Comparison of ENCODE assay signal across 15 mouse cellular contexts in the genomic region with DNA sequence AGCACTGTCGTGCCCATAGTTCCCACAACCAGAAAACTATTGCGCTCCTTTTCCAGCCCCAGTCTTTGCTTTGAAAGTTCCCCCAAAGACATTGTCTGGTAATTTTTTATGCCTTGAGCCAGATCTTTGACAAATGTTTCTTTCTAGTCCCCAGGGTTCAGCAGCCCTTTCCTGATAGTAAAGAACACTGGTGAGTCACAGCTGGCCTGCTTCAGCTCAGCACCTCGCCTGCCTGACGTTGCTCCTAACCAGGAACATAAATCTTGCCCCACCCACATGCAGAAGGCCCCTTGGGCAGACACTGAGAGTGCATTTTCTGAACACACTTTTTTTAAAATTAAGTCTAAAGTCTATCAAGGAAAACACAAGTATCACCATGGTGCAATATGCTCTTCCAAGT. TPM values are rescaled to one million over a fixed set of nuclear protein-coding genes. Genes with fewer than 3 reads are reported as not detected.
DNase-seq lines count a peak whose midpoint lies in the region; ATAC-seq lines count a peak whose summit lies in the region.
"Had no signal": no experiment of that assay in that cellular context is flagged by ENCODE, and none has a peak within 500 bp of the region (broad histone marks: within the 10 kb centered on the region; RNA-seq: fewer than 3 reads in every experiment).

No protein-coding gene starts in this region.

- intact Hi-C loops in heart, postnatal 14 days (cut with DNase I) = no loop called here

- WGBS in kidney, embryonic 16.5 days = 16% methylated on average over 4 of the region's 4 CpGs
- WGBS in forebrain, embryonic 16.5 days = 71% methylated on average over 4 of the region's 4 CpGs

- H3K4me2 ChIP-seq in kidney, embryonic 16.5 days (replicated peaks; ENCODE audit: low read depth, low read length) = no peak overlapping the region
- H3K4me2 ChIP-seq in forebrain, embryonic 16.5 days (ENCODE audit: low read length) = no peak overlapping the region
- H3K4me2 ChIP-seq: hindbrain, embryonic 14.5 days; liver, embryonic 15.5 days had no signal

- H3K4me1 ChIP-seq in kidney, embryonic 16.5 days (ENCODE audit: insufficient read depth, low read length) = peaks cover 27% of the 10 kb centered on the region
- peaks cover 10% of the 10 kb centered on the region for H3K4me1 ChIP-seq in forebrain, embryonic 16.5 days (replicated peaks; ENCODE audit: control insufficient read depth, insufficient read depth, low read length)
- H3K4me1 ChIP-seq: liver, embryonic 15.5 days had no signal

- H3K9ac ChIP-seq in kidney, embryonic 16.5 days (replicated peaks; ENCODE audit: low read length) = no peak overlapping the region
- no peak overlapping the region for H3K9ac ChIP-seq in forebrain, embryonic 16.5 days (replicated peaks; ENCODE audit: low read depth, low read length)
- H3K9ac ChIP-seq: forebrain, postnatal 0 days; hindbrain, embryonic 14.5 days; liver, embryonic 15.5 days had no signal

- H3K4me3 ChIP-seq in kidney, embryonic 16.5 days (ENCODE audit: low read length) = no peak overlapping the region
- H3K4me3 ChIP-seq in forebrain, embryonic 16.5 days (replicated peaks; ENCODE audit: low read length) = no peak overlapping the region
- H3K4me3 ChIP-seq: liver, embryonic 15.5 days had no signal

- H3K27ac ChIP-seq in kidney, embryonic 16.5 days (ENCODE audit: low read length) = peak overlapping the region; percentile 64
- H3K27ac ChIP-seq in forebrain, embryonic 16.5 days (ENCODE audit: low read length) = no peak overlapping the region
- H3K27ac ChIP-seq: hindbrain, embryonic 14.5 days; liver, embryonic 15.5 days had no signal

- H3K27me3 ChIP-seq in kidney, embryonic 16.5 days (ENCODE audit: insufficient read depth, low read length) = no peaks in the 10 kb centered on the region
- no peaks in the 10 kb centered on the region for H3K27me3 ChIP-seq in forebrain, embryonic 16.5 days (replicated peaks; ENCODE audit: control insufficient read depth, insufficient read depth, low read length)
- H3K27me3 ChIP-seq: liver, embryonic 15.5 days had no signal

- no peaks in the 10 kb centered on the region for H3K36me3 ChIP-seq in kidney, embryonic 16.5 days (ENCODE audit: insufficient read depth, low read length)
- H3K36me3 ChIP-seq in forebrain, embryonic 16.5 days (ENCODE audit: control insufficient read depth, insufficient read depth) = peaks cover 3% of the 10 kb centered on the region; the same call in 1 of the 2 replicates
- H3K36me3 ChIP-seq: liver, embryonic 15.5 days had no signal

- no peak for DNase-seq in kidney, adult 18-20 months
- peak; percentile 31 for DNase-seq in heart, adult 8-10 months (ENCODE audit: low spot score)
- DNase-seq in heart, postnatal 14 days = peak; percentile 20 to 24
- peak; percentile 50 for DNase-seq in lung, postnatal 36 days
- no peak for DNase-seq in thymus, postnatal 36 days
- DNase-seq in embryo, embryonic 9.5 days (ENCODE audit: extremely low spot score) = no peak
- DNase-seq: cerebellum, adult 11-12 months; forebrain, postnatal 0 days; layer of hippocampus, postnatal 36 days had no signal

- no peaks in the 10 kb centered on the region for H3K9me3 ChIP-seq in kidney, embryonic 16.5 days (ENCODE audit: low read length)
- H3K9me3 ChIP-seq in forebrain, embryonic 16.5 days (ENCODE audit: control insufficient read depth, low read length) = no peaks in the 10 kb centered on the region
- H3K9me3 ChIP-seq: liver, embryonic 15.5 days had no signal

- peak; percentile 83 for ATAC-seq in kidney, embryonic 16.5 days (ENCODE audit: low FRiP score, low TSS enrichment)
- no peak for ATAC-seq in forebrain, embryonic 16.5 days
- ATAC-seq: activated CD4-positive, CD25-positive, alpha-beta regulatory T cell, adult 4 months; forebrain, postnatal 0 days had no signal

RNA-seq across cellular contexts. Expression of gene Gm4131, which starts 3.6 kb away (rescaled TPM):
- polyA plus RNA-seq in kidney, embryonic 16.5 days (2015; fragmentation: Nextera tagmentation; extraction: Ambion mirVana) = 0.27 and 0.30 TPM in 2 replicates
- not detected for total RNA-seq in heart, adult 8-10 months (2022)
- not detected for total RNA-seq in heart, postnatal 14 days (2021)
- 0.21 and 0.49 TPM in 2 replicates for polyA plus RNA-seq in forebrain, embryonic 16.5 days (2015; fragmentation: Nextera tagmentation; extraction: Ambion mirVana)
- total RNA-seq: forebrain, postnatal 0 days; layer of hippocampus, postnatal 36 days; monocyte, adult 5-6 weeks had no signal
- polyA plus RNA-seq: activated CD4-positive, CD25-positive, alpha-beta regulatory T cell, adult 4 months; liver, embryonic 15.5 days had no signal

RNA-seq across cellular contexts. Expression of gene Fam124a, which starts 14.8 kb away (rescaled TPM):
- polyA plus RNA-seq in kidney, embryonic 16.5 days (2015; fragmentation: Nextera tagmentation; extraction: Ambion mirVana) = 7.0 and 8.9 TPM in 2 replicates
- 1 to 10 TPM; 3.6 to 5.0 (median 3.7) TPM for total RNA-seq in heart, adult 8-10 months (2022)
- total RNA-seq in heart, postnatal 14 days (2021) = 1 to 10 TPM; 3.6 to 4.3 TPM
- 46.2 and 47.6 TPM in 2 replicates for polyA plus RNA-seq in forebrain, embryonic 16.5 days (2015; fragmentation: Nextera tagmentation; extraction: Ambion mirVana)
- total RNA-seq: monocyte, adult 5-6 weeks had no signal
- polyA plus RNA-seq: activated CD4-positive, CD25-positive, alpha-beta regulatory T cell, adult 4 months had no signal

Comparison
In these comparisons a context has a peak if more than half of its experiments do, and no peak if none do; other contexts are left out.
1. DNase-seq: peak in heart, adult 8-10 months (single experiment), heart, postnatal 14 days (2 of 2) and lung, postnatal 36 days (single experiment); none in kidney, adult 18-20 months (single experiment), thymus, postnatal 36 days (0 of 2) and embryo, embryonic 9.5 days (single experiment).